Mouse (Mus musculus) CH12.LX (cell line): ENCODE results near the gene Itpr1. TPM values are rescaled to one million over a fixed set of nuclear protein-coding genes. Genes with fewer than 3 reads are reported as not detected.
A peak's percentile ranks its signal among the peaks of the same experiment; 100 is the strongest.

Source experiments
- DNase-seq: peaks from one replicate; pipeline ENCODE4 v3.0.0-alpha.2; 2013; ENCODE audit errors: extremely low read depth
- H3K27ac ChIP-seq: 2 replicates; pipeline ENCODE4 v1.5.1; 2012; ENCODE audit warnings: low read depth, mild to moderate bottlenecking, control low read depth, moderate library complexity; ENCODE audit not compliant: insufficient read depth
- H3K27me3 ChIP-seq: replicated peaks from 2 replicates; pipeline ENCODE3; 2012; ENCODE audit warnings: inconsistent platforms
- H3K36me3 ChIP-seq, 2 experiments: replicated peaks in 1 of 2; 2 replicates each; pipeline versions ENCODE3 to v1.6.1; 2012; ENCODE audit warnings: inconsistent platforms in 1 of 2, low read length in 1 of 2, mild to moderate bottlenecking in 1 of 2, mixed read lengths in 1 of 2, moderate library complexity in 1 of 2; ENCODE audit not compliant: control insufficient read depth in 1 of 2, insufficient read depth in 1 of 2
- H3K4me1 ChIP-seq, 2 experiments: 2 replicates each; pipeline ENCODE4 v1.6.1; 2012; ENCODE audit warnings: inconsistent platforms in 1 of 2, moderate library complexity in 1 of 2; ENCODE audit not compliant: insufficient read depth in 2 of 2, control insufficient read depth in 1 of 2
- H3K4me2 ChIP-seq: 2 replicates; pipeline ENCODE4 v1.6.1; 2012; ENCODE audit warnings: low read depth, mild to moderate bottlenecking, control low read depth; ENCODE audit not compliant: poor library complexity, insufficient read depth, severe bottlenecking
- H3K4me3 ChIP-seq, 3 experiments: fragments of 150-350 bp in 1 of 3; sonication (generic) in 1 of 3; replicated peaks in 1 of 3; 2 replicates each; pipeline versions ENCODE3 to v1.5.1; 2011 to 2012; ENCODE audit warnings: low read depth in 2 of 3, low read length in 2 of 3, mild to moderate bottlenecking in 2 of 3, moderate library complexity in 2 of 3, control low read depth in 1 of 3, improper control_type of control experiment in 1 of 3, inconsistent platforms in 1 of 3, mixed read lengths in 1 of 3; ENCODE audit not compliant: poor library complexity in 1 of 3
- H3K79me2 ChIP-seq: replicated peaks from 2 replicates; pipeline ENCODE4 v1.6.1; 2012; ENCODE audit warnings: mild to moderate bottlenecking, moderate library complexity; ENCODE audit not compliant: control insufficient read depth, poor library complexity, insufficient read depth, severe bottlenecking; ENCODE audit errors: extremely low read depth
- H3K9ac ChIP-seq: 2 replicates; pipeline ENCODE4 v1.6.1; 2012; ENCODE audit warnings: low read depth, mild to moderate bottlenecking, control low read depth, moderate library complexity; ENCODE audit not compliant: insufficient read depth
- H3K9me3 ChIP-seq: replicated peaks from 2 replicates; pipeline ENCODE3; 2012; ENCODE audit warnings: low read length, inconsistent platforms, mixed read lengths
- BHLHE40 ChIP-seq: IDR thresholded peaks from 2 replicates; pipeline ENCODE4 v1.6.1; 2011; ENCODE audit warnings: mild to moderate bottlenecking, low read depth, low read length, improper control_type of control experiment
- CHD1 ChIP-seq: IDR thresholded peaks from 2 replicates; pipeline ENCODE4 v1.6.1; 2012; ENCODE audit warnings: low read depth, low read length, improper control_type of control experiment, inconsistent platforms
- CTCF ChIP-seq, 2 experiments: IDR thresholded peaks in 1 of 2; conservative IDR thresholded peaks in 1 of 2; 2 replicates each; pipeline ENCODE4 v1.5.1; 2011 to 2012; ENCODE audit warnings: low read depth in 2 of 2, low read length in 2 of 2, improper control_type of control experiment in 1 of 2, inconsistent platforms in 1 of 2, mild to moderate bottlenecking in 1 of 2, moderate library complexity in 1 of 2
- EP300 ChIP-seq: IDR thresholded peaks from 2 replicates; pipeline ENCODE4 v1.6.1; 2011; ENCODE audit warnings: low read length, improper control_type of control experiment
- ETS1 ChIP-seq: conservative IDR thresholded peaks from 2 replicates; pipeline ENCODE4 v1.6.1; 2012; ENCODE audit warnings: low read depth, mild to moderate bottlenecking, inconsistent platforms, low read length, improper control_type of control experiment, moderate library complexity
- JUN ChIP-seq: IDR thresholded peaks from 2 replicates; pipeline ENCODE4 v1.6.1; 2011; ENCODE audit warnings: low read depth, mild to moderate bottlenecking, low read length, improper control_type of control experiment, moderate library complexity; ENCODE audit not compliant: insufficient read depth
- MEF2A ChIP-seq: IDR thresholded peaks from 2 replicates; pipeline ENCODE4 v1.6.1; 2014; ENCODE audit warnings: low read depth, mild to moderate bottlenecking, inconsistent platforms, low read length, improper control_type of control experiment, borderline replicate concordance
- NELFE ChIP-seq: IDR thresholded peaks from 2 replicates; pipeline ENCODE4 v1.6.1; 2011; ENCODE audit warnings: low read depth, low read length, improper control_type of control experiment
- POLR2AphosphoS2 ChIP-seq: IDR thresholded peaks from 2 replicates; pipeline ENCODE4 v1.6.1; 2011; ENCODE audit warnings: low read depth, low read length, improper control_type of control experiment
- SMC3 ChIP-seq: IDR thresholded peaks from 2 replicates; pipeline ENCODE4 v1.6.1; 2011; ENCODE audit warnings: low read depth, low read length, improper control_type of control experiment
- ZMIZ1 ChIP-seq: IDR thresholded peaks from 2 replicates; pipeline ENCODE4 v1.6.1; 2012; ENCODE audit warnings: low read depth, mild to moderate bottlenecking, inconsistent platforms, low read length, improper control_type of control experiment
- dilution Hi-C: fragments of 300-500 bp; cut with MboI; formaldehyde crosslinking; loops from 2 replicates; pipeline ENCODE4 v1.14.3; 2020; ENCODE audit warnings: low sequenced_read_pairs; ENCODE audit not compliant: extremely low pct_unique_long_range_greater_than_20kb, extremely low pct_ligation_motif_present
- in situ Hi-C: fragments of 300-500 bp; cut with MboI; formaldehyde crosslinking; loops from 3 replicates; pipeline ENCODE4 v1.14.3; 2019; ENCODE audit warnings: low sequenced_read_pairs, low pct_ligation_motif_present, low pct_unique_long_range_greater_than_20kb, mixed read lengths
- polyA plus RNA-seq: library from polyadenylated mRNA; unstranded; fragments of >175 nt; gene quantifications from 2 replicates; pipeline ENCODE4 v1.2.1, GENCODE M21; 2012; ENCODE audit warnings: low read depth; ENCODE audit not compliant: insufficient read length
- total RNA-seq, 2 experiments: library from RNA; depleted of rRNA; stranded (reverse); fragments of 300-350 nt in 1 of 2; fragments of >200 nt in 1 of 2; gene quantifications; 2 replicates each; pipeline ENCODE4 v1.2.3; 2012 to 2014

Gene Itpr1
- total and polyA plus RNA-seq, 3 experiments: 42.8 to 73.1 (median 53.4) TPM

GRCm38 (mm10) chr6:108168723-108169122, 44.2 kb upstream of the Itpr1 start:
- peaks cover 3% of the 10 kb centered on the region for H3K9me3 ChIP-seq
- peak overlapping the region; percentile 25; the same call in 1 of the 2 replicates for H3K4me2 ChIP-seq
- no peak overlapping the region for H3K27ac ChIP-seq
- H3K4me1 ChIP-seq: peaks cover 24 to 48% of the 10 kb centered on the region in 2 experiments
- TF ChIP-seq EP300: no peak
- no peak for TF ChIP-seq ZMIZ1
- peak; percentile 61; the same call in 1 of the 2 replicates for TF ChIP-seq MEF2A
- no peak overlapping the region for H3K4me3 ChIP-seq
- in situ Hi-C loops: no loop called here
- peaks cover 2% of the 10 kb centered on the region; the same call in 1 of the 2 replicates for H3K79me2 ChIP-seq
- no peak overlapping the region for H3K9ac ChIP-seq
- dilution Hi-C loops: no loop called here
- peaks cover 18 to 39% of the 10 kb centered on the region in 2 experiments for H3K36me3 ChIP-seq
- H3K27me3 ChIP-seq: no peaks in the 10 kb centered on the region
- no peak for DNase-seq

GRCm38 (mm10) chr6:108169466-108169865, 43.4 kb upstream of the Itpr1 start:
- dilution Hi-C loops (no loop called here), in situ Hi-C loops (no loop called here)
- H3K36me3 ChIP-seq: peaks cover 20 to 47% of the 10 kb centered on the region in 2 experiments
- no peak overlapping the region for H3K4me3 ChIP-seq
- H3K4me1 ChIP-seq: peaks cover 22 to 43% of the 10 kb centered on the region in 2 experiments
- H3K4me2 ChIP-seq: no peak overlapping the region
- no peaks in the 10 kb centered on the region for H3K27me3 ChIP-seq
- DNase-seq: no peak
- H3K79me2 ChIP-seq: peaks cover 2% of the 10 kb centered on the region; the same call in 1 of the 2 replicates
- no peak overlapping the region for H3K27ac ChIP-seq
- H3K9ac ChIP-seq: no peak overlapping the region
- TF ChIP-seq NELFE (no peak), MEF2A (no peak), ETS1 (no peak), JUN (no peak), BHLHE40 (no peak), CHD1 (no peak), POLR2AphosphoS2 (no peak)
- H3K9me3 ChIP-seq: peaks cover 3% of the 10 kb centered on the region

- Histone ChIP-seq H3K4me1 (peaks cover 9 to 17% of the 10 kb centered on the region in 2 experiments; a peak in 3 of 4 replicates), H3K79me2 (0 out of 2 replicates have a peak, but pooled peaks cover 2% of the 10 kb centered on the region), H3K9me3 (peaks cover 3% of the 10 kb centered on the region), H3K9ac (no peak overlapping the region), H3K4me2 (no peak overlapping the region), H3K36me3 (peaks cover 33 to 68% of the 10 kb centered on the region in 2 experiments), H3K4me3 (no peak overlapping the region), H3K27ac (no peak overlapping the region), H3K27me3 (no peaks in the 10 kb centered on the region)
- peak in 1 of 2 experiments; percentile 20; a peak in 1 of 4 replicates for TF ChIP-seq CTCF (conservative IDR thresholded peaks at IDR 0.05 in 1 of 2, IDR thresholded peaks at IDR 0.05 in 1 of 2; ENCODE audit: low read depth in 2 of 2, low read length in 2 of 2)
- peak; percentile 11; the same call in 1 of the 2 replicates for TF ChIP-seq SMC3
- no peak for TF ChIP-seq ETS1
- no peak for DNase-seq
- in situ Hi-C loops (no loop called here), dilution Hi-C loops (no loop called here)
Observed at GRCm38 (mm10) chr6:108172219-108172618, 40.7 kb upstream of the Itpr1 start.
